Mouse (Mus musculus) layer of hippocampus, adult 18-20 months (tissue): ENCODE data around the gene 4930455H04Rik. TPM values are rescaled to one million over a fixed set of nuclear protein-coding genes. Genes with fewer than 3 reads are reported as not detected.

Experiments
- DNase-seq, 2 experiments: peaks; one replicate each; pipeline ENCODE4 v3.0.0; 2022; ENCODE audit warnings: low spot score in 2 of 2
- total RNA-seq, 2 experiments: library from RNA; stranded (reverse); gene quantifications; 2 replicates each; pipeline ENCODE4 v1.2.3; 2021

4930455H04Rik gene
- total RNA-seq, 2 experiments from 2014 or later = not detected

GRCm38 (mm10) chr3:116966800-116967199, 1.3 kb upstream of the 4930455H04Rik start:
- DNase-seq = no peak

DNA sequence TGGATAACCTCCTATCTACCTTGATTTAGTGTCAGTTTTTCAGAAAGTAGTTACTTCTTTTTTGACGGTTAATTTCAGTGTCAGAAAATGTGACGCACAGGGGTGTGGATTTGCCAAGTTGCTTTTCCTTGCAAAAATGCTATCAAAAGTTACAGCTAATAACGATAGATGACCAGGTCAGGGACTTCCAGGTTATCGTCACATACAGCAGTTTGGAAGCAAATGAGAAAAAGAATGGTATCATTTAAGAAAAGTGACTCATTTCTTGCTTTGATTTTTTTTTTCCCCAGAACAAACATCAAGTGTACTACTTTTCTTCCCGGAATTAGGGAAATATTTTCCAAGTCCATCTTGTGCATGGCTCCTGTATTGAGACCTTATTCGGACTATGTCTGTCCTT, 631 bp upstream of the 4930455H04Rik start:
- no peak for DNase-seq

- DNase-seq = peak; percentile 58 to 78
These were observed 502 bp downstream of the 4930455H04Rik start, which contains the start of gene Palmd for GRCm38 (mm10) chr3:116968540-116968997. TSS of gene Palmd (minus strand) at chr3:116968987.

DNA sequence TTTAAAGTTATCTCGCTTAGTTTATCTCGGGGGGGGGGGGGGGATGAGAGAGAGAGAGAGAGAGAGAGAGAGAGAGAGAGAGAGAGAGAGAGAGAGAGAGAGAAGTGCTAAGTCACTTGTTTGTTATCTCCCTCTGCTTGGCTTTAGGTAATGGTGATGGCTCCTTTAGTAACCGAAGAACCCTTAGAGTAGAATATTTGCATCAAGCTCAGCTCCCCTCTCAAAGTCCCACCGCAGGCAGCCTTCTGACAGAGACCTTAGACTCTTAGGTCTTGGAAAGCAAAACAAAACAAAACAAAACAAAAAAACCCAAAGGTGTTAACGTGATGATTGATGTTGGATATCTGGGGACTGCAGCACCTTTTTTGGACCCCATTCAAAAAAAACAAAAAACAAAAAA, 936 bp downstream of the 4930455H04Rik start:
- DNase-seq = no peak

GRCm38 (mm10) chr3:116969786-116970185, 1.7 kb downstream of the 4930455H04Rik start:
- no peak for DNase-seq

DNA sequence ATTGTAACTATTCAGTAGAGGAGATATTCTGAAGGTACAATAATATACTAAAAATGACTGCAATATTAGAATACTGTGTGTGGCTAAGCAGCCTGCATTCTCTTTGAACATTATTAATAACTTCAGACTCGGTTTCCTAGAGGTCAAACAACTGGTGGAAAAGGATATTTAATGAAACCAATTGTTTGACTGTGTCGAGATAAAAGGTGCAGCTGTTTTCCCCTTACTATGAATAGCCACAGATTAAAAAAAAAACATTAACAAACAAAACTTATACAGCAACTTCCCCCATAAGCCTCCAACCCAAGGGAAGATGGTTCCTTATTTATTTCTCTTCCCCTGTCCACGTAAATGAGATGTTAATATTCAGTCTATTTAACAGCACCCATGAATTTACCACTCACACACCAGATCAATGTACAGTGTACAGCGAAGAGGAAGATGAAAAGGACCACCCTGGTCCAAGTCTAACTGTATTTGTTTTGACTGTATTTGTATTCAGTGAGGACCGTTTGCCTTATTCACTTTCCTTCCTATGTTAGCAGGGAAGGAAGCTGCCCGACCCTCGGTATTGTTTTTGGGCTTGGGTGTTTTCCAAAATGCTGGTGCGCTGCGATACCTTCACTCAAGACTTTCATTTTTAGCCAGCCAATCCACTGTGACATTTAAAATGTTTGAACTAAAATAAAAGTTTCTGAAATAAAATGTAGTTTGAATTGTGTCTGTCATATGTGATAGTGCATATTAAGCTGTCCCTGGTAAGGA, 13.9 kb downstream of the 4930455H04Rik start:
- no peak for DNase-seq

GRCm38 (mm10) chr3:116985042-116985455, 17.0 kb downstream of the 4930455H04Rik start:
- DNase-seq = no peak

- peak; percentile 54 to 77 for DNase-seq
These were observed 17.7 kb downstream of the 4930455H04Rik start for GRCm38 (mm10) chr3:116985741-116986140.

GRCm38 (mm10) chr3:116986451-116986850, 18.4 kb downstream of the 4930455H04Rik start:
- no peak for DNase-seq

GRCm38 (mm10) chr3:116988221-116988620, 20.2 kb downstream of the 4930455H04Rik start:
- no peak for DNase-seq

GRCm38 (mm10) chr3:116991180-116991579, 23.1 kb downstream of the 4930455H04Rik start:
- no peak for DNase-seq

GRCm38 (mm10) chr3:116993011-116993410, 24.9 kb downstream of the 4930455H04Rik start:
- no peak for DNase-seq

GRCm38 (mm10) chr3:117001686-117002485, 33.8 kb downstream of the 4930455H04Rik start:
- DNase-seq = no peak

DNA sequence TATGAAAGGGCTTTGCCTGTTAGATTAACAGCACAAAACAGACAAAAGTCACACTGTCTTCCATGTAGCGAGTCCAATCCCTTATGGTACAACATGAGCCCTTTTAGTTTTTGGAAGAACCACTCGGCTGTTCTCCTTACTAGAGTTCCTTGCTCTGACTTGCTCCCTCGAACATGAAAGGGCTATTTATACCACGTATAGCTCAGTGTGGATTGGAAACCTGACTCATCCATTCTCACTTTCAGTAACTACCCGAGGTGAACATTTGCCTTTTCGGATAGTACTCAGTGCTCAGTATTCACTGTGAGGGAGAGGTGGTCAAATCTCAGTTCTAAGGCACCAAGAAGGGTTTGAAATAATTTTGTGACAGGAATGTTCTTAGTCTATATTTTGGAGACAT, 35.3 kb downstream of the 4930455H04Rik start:
- no peak for DNase-seq

GRCm38 (mm10) chr3:117006636-117007035, 38.6 kb downstream of the 4930455H04Rik start:
- DNase-seq = no peak

DNA sequence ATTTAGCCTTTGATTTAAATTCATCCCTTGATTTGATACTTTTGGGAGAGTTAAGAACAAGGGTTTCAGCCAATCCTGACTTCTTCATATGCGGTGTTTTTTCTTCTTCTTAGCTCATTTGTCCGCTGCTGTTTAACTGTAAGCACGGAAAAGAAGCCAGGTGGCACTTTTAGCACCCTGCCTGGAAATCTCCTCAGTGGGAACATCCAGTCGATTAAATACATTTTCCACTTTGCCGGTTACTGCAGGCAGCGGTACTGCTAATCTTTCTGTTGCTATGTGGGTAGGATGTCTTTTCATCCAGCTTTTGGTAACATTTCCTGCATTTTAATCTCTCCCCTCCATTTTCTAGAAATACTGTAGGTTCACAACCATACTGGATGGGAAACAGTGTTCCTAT, 39.3 kb downstream of the 4930455H04Rik start:
- peak; percentile 37 to 70 for DNase-seq

- DNase-seq = no peak
These were observed 42.1 kb downstream of the 4930455H04Rik start for GRCm38 (mm10) chr3:117010182-117010581.

DNA sequence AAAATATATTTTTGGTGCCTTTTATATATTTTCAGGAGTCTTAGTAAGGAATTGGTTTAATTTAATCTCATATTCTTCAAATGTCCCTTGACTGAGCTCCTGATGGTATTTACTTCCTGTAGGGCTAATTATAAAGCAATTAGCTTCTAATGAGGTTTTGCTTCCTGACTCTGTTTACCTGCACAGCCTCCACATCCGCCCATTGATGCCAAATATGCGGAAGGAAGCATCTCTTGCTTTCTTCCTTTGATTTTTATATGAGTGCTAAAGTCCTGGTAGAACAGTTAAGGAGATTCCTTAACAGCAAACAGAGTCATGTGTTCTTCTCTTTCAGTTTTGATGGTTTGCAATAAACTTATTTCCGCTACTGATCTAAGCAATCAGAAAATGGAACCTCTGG, 52.3 kb downstream of the 4930455H04Rik start:
- no peak for DNase-seq

- no peak for DNase-seq
These were observed 53.8 kb downstream of the 4930455H04Rik start for GRCm38 (mm10) chr3:117021907-117022306.

DNA sequence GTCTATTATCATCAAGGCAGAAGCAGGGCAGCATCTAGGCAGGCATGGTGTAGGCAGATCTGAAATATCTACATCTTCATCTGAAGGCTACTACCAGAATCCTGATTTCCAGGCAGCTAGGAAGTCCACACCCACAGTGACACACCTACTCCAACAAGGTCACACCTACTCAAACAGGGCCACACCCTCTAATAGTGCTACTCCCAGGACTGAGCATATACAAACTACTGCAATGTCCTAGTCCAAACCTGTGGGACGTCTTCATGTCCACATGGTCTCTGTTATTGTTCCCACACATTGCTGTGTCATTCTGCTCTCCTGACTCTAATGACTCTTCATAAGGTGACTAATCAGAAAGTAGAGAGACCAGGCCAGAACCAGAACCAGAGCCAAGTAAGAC, 56.0 kb downstream of the 4930455H04Rik start:
- DNase-seq = no peak

- no peak for DNase-seq
These were observed 56.5 kb downstream of the 4930455H04Rik start for GRCm38 (mm10) chr3:117024557-117024956.

- no peak for DNase-seq
These were observed 57.4 kb downstream of the 4930455H04Rik start for GRCm38 (mm10) chr3:117025421-117025820.
